Mouse (Mus musculus) frontal cortex, adult 2 months (tissue): ENCODE measurements at regions not wholly inside any gene's neighbourhood (a gene's known extent, or its start where the extent isn't known, plus 50 kb on each side); places are given as distances from the start of the nearest gene placed in this dataset.
A peak's percentile ranks its signal among the peaks of the same experiment; 100 is the strongest.

Source experiments
- DNase-seq, 2 experiments: peaks; one replicate each; pipeline ENCODE4 v3.0.0; 2022; ENCODE audit warnings: low spot score in 1 of 2; ENCODE audit errors: extremely low spot score in 1 of 2

GRCm38 (mm10) chr7:35859601-35860000, 56.8 kb upstream of the Zfp507 start:
- DNase-seq, result peak in 1 of 2 experiments; percentile 26

- no peak for DNase-seq
Observed at GRCm38 (mm10) chr7:35857693-35858092, 54.9 kb upstream of the Zfp507 start.
